23 mouse cellular contexts compared by ENCODE assay signal in the genomic region with DNA sequence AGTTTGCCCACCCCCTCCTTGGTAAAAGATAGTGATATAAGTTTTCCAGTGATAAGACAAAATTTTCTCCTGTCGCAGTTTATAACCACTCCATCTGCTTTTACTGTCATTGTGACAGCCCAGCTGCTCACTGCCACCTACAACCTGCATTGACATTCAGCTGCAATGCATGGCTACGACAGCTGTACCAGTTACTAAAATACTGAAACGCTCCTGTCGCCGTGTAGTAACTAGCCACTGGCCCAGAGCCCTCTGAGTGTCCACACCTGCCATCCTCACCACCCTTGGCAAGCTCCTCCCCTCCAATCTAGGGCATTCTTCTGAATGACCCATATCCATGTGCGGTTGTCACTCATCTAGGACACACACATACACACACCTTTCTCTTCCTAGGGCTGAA.
DNase-seq lines count a peak whose midpoint lies in the region; ATAC-seq lines count a peak whose summit lies in the region.
"Had no signal": no experiment of that assay in that cellular context is flagged by ENCODE, and none has a peak within 500 bp of the region (broad histone marks: within the 10 kb centered on the region; RNA-seq: fewer than 3 reads in every experiment).

No protein-coding gene starts in this region.

- no peak overlapping the region for H3K27ac ChIP-seq in embryonic facial prominence, embryonic 14.5 days (replicated peaks; ENCODE audit: low read depth, low read length)
- no peak overlapping the region for H3K27ac ChIP-seq in embryonic facial prominence, embryonic 10.5 days (replicated peaks)
- H3K27ac ChIP-seq in liver, embryonic 11.5 days (ENCODE audit: low read depth, low read length), result no peak overlapping the region
- H3K27ac ChIP-seq: embryonic facial prominence, embryonic 13.5 days; forebrain, embryonic 13.5 days; forebrain, embryonic 15.5 days had no signal

- H3K4me2 ChIP-seq in embryonic facial prominence, embryonic 14.5 days (ENCODE audit: low read depth, low read length), result no peak overlapping the region
- no peak overlapping the region for H3K4me2 ChIP-seq in liver, embryonic 11.5 days
- H3K4me2 ChIP-seq: embryonic facial prominence, embryonic 13.5 days; forebrain, embryonic 13.5 days; forebrain, embryonic 15.5 days had no signal

- DNase-seq in embryonic facial prominence, embryonic 14.5 days (ENCODE audit: low spot score), result peak; percentile 20
- DNase-seq in embryonic facial prominence, embryonic 10.5 days (ENCODE audit: low spot score), result no peak
- peak; percentile 14 for DNase-seq in gastrocnemius, adult 18-20 months (ENCODE audit: low spot score)
- DNase-seq in gastrocnemius, postnatal 25 days, result no peak
- peak; percentile 16 for DNase-seq in brain, adult 2 months (ENCODE audit: low read depth, low spot score)
- no peak for DNase-seq in liver, embryonic 11.5 days (ENCODE audit: low spot score)
- DNase-seq: adrenal gland, adult 2 months; adrenal gland, postnatal 10 days; adrenal gland, postnatal 25 days; B cell, adult 2 months; cerebellum, adult 11-12 months; cerebellum, adult 2 months; cerebellum, adult 9-10 months; cerebellum, postnatal 10 days; cerebellum, postnatal 25 days; forebrain, postnatal 0 days had no signal

- ATAC-seq in embryonic facial prominence, embryonic 14.5 days (ENCODE audit: low read depth), result no peak
- no peak for ATAC-seq in liver, embryonic 11.5 days (replicated peaks; ENCODE audit: low FRiP score)
- ATAC-seq: CD4-positive, CD25-positive, alpha-beta regulatory T cell, adult 4 months; forebrain, embryonic 13.5 days; forebrain, embryonic 15.5 days; forebrain, postnatal 0 days; Patski had no signal

- no peaks in the 10 kb centered on the region for H3K4me1 ChIP-seq in embryonic facial prominence, embryonic 14.5 days (ENCODE audit: control insufficient read depth, insufficient read depth, low read length)
- H3K4me1 ChIP-seq in embryonic facial prominence, embryonic 10.5 days, result no peaks in the 10 kb centered on the region
- no peaks in the 10 kb centered on the region for H3K4me1 ChIP-seq in liver, embryonic 11.5 days (replicated peaks; ENCODE audit: control insufficient read depth, insufficient read depth, low read length)
- H3K4me1 ChIP-seq: embryonic facial prominence, embryonic 13.5 days; forebrain, embryonic 13.5 days; forebrain, embryonic 15.5 days had no signal

- H3K4me3 ChIP-seq in embryonic facial prominence, embryonic 14.5 days (ENCODE audit: low read depth, low read length), result no peak overlapping the region
- no peak overlapping the region for H3K4me3 ChIP-seq in embryonic facial prominence, embryonic 10.5 days
- H3K4me3 ChIP-seq in liver, embryonic 11.5 days (ENCODE audit: low read depth, low read length), result no peak overlapping the region
- H3K4me3 ChIP-seq: embryonic facial prominence, embryonic 13.5 days; forebrain, embryonic 13.5 days; forebrain, embryonic 15.5 days had no signal

- H3K9ac ChIP-seq in embryonic facial prominence, embryonic 14.5 days (ENCODE audit: low read depth, low read length), result no peak overlapping the region
- H3K9ac ChIP-seq in liver, embryonic 11.5 days (ENCODE audit: low read depth, low read length), result no peak overlapping the region
- H3K9ac ChIP-seq: embryonic facial prominence, embryonic 13.5 days; forebrain, embryonic 13.5 days; forebrain, embryonic 15.5 days; forebrain, postnatal 0 days had no signal

- peaks cover 4% of the 10 kb centered on the region; the same call in 1 of the 2 replicates for H3K27me3 ChIP-seq in embryonic facial prominence, embryonic 14.5 days (replicated peaks; ENCODE audit: control insufficient read depth, insufficient read depth, low read length)
- H3K27me3 ChIP-seq in embryonic facial prominence, embryonic 10.5 days (replicated peaks; ENCODE audit: low read depth, poor library complexity, severe bottlenecking), result peaks cover 77% of the 10 kb centered on the region
- no peaks in the 10 kb centered on the region; the same call in 1 of the 2 replicates for H3K27me3 ChIP-seq in liver, embryonic 11.5 days (replicated peaks; ENCODE audit: control insufficient read depth, insufficient read depth, low read length)
- H3K27me3 ChIP-seq: CH12.LX; forebrain, embryonic 13.5 days; forebrain, embryonic 15.5 days had no signal

- no peaks in the 10 kb centered on the region for H3K36me3 ChIP-seq in embryonic facial prominence, embryonic 14.5 days (ENCODE audit: control insufficient read depth, insufficient read depth, low read length)
- no peaks in the 10 kb centered on the region for H3K36me3 ChIP-seq in embryonic facial prominence, embryonic 10.5 days (replicated peaks)
- H3K36me3 ChIP-seq in liver, embryonic 11.5 days (ENCODE audit: control insufficient read depth, insufficient read depth, low read length), result no peaks in the 10 kb centered on the region
- H3K36me3 ChIP-seq: embryonic facial prominence, embryonic 13.5 days; forebrain, embryonic 15.5 days; G1E had no signal

- no peaks in the 10 kb centered on the region for H3K9me3 ChIP-seq in embryonic facial prominence, embryonic 14.5 days (ENCODE audit: control insufficient read depth, low read length)
- no peaks in the 10 kb centered on the region for H3K9me3 ChIP-seq in embryonic facial prominence, embryonic 10.5 days
- H3K9me3 ChIP-seq in liver, embryonic 11.5 days (ENCODE audit: control insufficient read depth, low read length), result no peaks in the 10 kb centered on the region
- H3K9me3 ChIP-seq: embryonic facial prominence, embryonic 13.5 days; forebrain, embryonic 13.5 days; forebrain, embryonic 15.5 days; G1E had no signal

- WGBS in embryonic facial prominence, embryonic 14.5 days, result 92% methylated on average over 6 of the region's 6 CpGs
- WGBS in embryonic facial prominence, embryonic 10.5 days, result 89% methylated on average over 6 of the region's 6 CpGs
- WGBS in liver, embryonic 11.5 days, result 77% methylated on average over 6 of the region's 6 CpGs

Comparison
In these comparisons a context has a peak if more than half of its experiments do, and no peak if none do; other contexts are left out.
1. DNase-seq: peak in embryonic facial prominence, embryonic 14.5 days (single experiment), gastrocnemius, adult 18-20 months (single experiment) and brain, adult 2 months (single experiment); none in embryonic facial prominence, embryonic 10.5 days (single experiment), gastrocnemius, postnatal 25 days (single experiment) and liver, embryonic 11.5 days (single experiment).